Mouse (Mus musculus): ENCODE measurements around the gene Actl7a. TPM values are rescaled to one million over a fixed set of nuclear protein-coding genes. Genes with fewer than 3 reads are reported as not detected.

The Actl7a gene
- polyA plus RNA-seq, 1 experiment = 638 TPM

DNA sequence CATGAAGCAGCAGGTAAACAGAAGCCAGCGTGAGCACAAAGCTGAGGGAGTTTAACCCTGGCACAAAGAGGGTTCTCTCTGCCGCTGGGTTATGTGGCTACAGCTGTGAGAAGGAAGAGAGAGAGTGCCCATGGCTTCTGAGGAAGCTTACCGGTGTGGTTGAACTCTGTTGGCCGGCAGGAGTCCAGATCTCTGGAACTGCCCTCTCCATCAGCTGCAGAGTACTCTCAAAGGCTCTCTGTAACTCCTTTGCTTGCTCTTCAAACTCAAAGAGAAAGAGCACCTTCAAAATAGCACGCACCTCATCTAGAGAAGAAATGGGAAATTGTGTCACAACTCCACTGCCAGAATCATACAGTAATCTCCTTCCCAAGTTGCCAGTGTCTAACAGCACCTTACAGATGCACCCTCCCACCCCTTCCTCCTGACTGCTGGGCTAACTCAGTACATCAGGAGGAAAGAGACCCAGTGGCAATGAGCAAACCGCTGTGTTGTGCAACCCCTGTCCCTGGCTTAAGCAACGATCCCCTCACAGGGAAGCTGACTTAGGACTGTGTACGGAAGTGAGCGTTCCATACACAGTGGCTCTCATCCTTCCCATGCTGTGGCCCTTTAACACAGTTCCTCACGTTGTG, 13.9 kb downstream of the Actl7a start:
- H3K36me3 ChIP-seq (ENCODE audit: control insufficient read depth, insufficient read depth, low read length) = peaks cover 3% of the 10 kb centered on the region; the same call in 1 of the 2 replicates
- no peaks in the 10 kb centered on the region for H3K27me3 ChIP-seq (ENCODE audit: control insufficient read depth, insufficient read depth, low read length)
- no peaks in the 10 kb centered on the region for H3K4me1 ChIP-seq (ENCODE audit: control insufficient read depth, insufficient read depth, low read length)

DNA sequence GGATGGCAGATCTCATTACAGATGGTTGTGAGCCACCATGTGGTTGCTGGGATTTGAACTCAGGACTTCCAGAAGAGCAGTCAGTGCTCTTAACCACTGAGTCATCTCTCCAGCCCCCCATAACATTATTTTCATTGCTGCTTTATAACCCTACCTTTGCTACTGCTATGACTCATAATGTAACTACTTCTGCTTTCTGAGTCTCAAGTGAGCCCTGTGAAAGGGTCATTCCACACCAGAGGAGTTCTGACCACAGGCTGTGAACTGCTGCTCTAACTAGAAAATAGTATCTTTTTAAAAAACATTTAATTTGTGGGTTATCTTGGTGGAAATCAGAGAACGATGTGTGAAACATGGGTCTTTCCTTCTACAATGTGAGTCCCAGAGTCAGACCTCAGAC, 14.5 kb downstream of the Actl7a start:
- Histone ChIP-seq H3K4me3 (ENCODE audit: control insufficient read depth, low read depth, low read length) (no peak overlapping the region), H3K27ac (ENCODE audit: control insufficient read depth, insufficient read depth, low read depth, low read length) (no peak overlapping the region), H3K36me3 (ENCODE audit: control insufficient read depth, insufficient read depth, low read length) (peaks cover 3% of the 10 kb centered on the region; the same call in 1 of the 2 replicates), H3K27me3 (ENCODE audit: control insufficient read depth, insufficient read depth, low read length) (no peaks in the 10 kb centered on the region), H3K4me1 (ENCODE audit: control insufficient read depth, insufficient read depth, low read length) (no peaks in the 10 kb centered on the region)
- no peak for TF ChIP-seq POLR2A (IDR thresholded peaks at IDR 0.05; ENCODE audit: control insufficient read depth, low read depth, low read length)
- TF ChIP-seq CTCF (IDR thresholded peaks at IDR 0.05; ENCODE audit: control insufficient read depth, insufficient read depth, insufficient replicate concordance, low read depth, low read length) = no peak

More for the DNA sequence above, 13.9 kb downstream of the Actl7a start:
- no peak overlapping the region for H3K27ac ChIP-seq (ENCODE audit: control insufficient read depth, insufficient read depth, low read depth, low read length)
- no peak overlapping the region for H3K4me3 ChIP-seq (ENCODE audit: control insufficient read depth, low read depth, low read length)
- TF ChIP-seq CTCF (IDR thresholded peaks at IDR 0.05; ENCODE audit: control insufficient read depth, insufficient read depth, insufficient replicate concordance, low read depth, low read length) (no peak), POLR2A (IDR thresholded peaks at IDR 0.05; ENCODE audit: control insufficient read depth, low read depth, low read length) (no peak)

DNA sequence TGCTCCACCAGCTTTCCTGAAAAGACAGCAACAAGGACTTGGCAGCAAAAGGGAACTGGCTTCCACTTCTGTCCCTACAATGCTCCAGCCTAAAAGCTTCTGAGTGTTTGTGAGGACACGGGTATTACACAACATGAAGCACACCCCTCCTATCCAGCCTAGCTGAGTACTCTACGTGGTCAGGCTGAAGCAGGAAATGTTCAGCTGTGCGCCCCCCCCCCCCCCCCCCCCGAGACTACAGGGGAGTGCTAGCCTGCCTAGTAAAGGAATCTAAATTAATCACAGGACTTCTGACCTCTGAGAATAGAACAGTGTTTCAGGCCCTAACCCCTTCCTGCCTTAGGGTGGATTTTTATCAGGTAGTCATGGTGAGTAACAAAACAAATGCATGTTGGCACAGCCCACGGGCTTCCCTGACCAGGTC, 24.7 kb downstream of the Actl7a start:
- Histone ChIP-seq H3K27ac (ENCODE audit: control insufficient read depth, insufficient read depth, low read depth, low read length) (no peak overlapping the region), H3K36me3 (ENCODE audit: control insufficient read depth, insufficient read depth, low read length) (peaks cover 3% of the 10 kb centered on the region; the same call in 1 of the 2 replicates), H3K27me3 (ENCODE audit: control insufficient read depth, insufficient read depth, low read length) (no peaks in the 10 kb centered on the region), H3K4me3 (ENCODE audit: control insufficient read depth, low read depth, low read length) (no peak overlapping the region), H3K4me1 (ENCODE audit: control insufficient read depth, insufficient read depth, low read length) (no peaks in the 10 kb centered on the region)
- TF ChIP-seq CTCF (IDR thresholded peaks at IDR 0.05; ENCODE audit: control insufficient read depth, insufficient read depth, insufficient replicate concordance, low read depth, low read length) (no peak), POLR2A (IDR thresholded peaks at IDR 0.05; ENCODE audit: control insufficient read depth, low read depth, low read length) (no peak)

DNA sequence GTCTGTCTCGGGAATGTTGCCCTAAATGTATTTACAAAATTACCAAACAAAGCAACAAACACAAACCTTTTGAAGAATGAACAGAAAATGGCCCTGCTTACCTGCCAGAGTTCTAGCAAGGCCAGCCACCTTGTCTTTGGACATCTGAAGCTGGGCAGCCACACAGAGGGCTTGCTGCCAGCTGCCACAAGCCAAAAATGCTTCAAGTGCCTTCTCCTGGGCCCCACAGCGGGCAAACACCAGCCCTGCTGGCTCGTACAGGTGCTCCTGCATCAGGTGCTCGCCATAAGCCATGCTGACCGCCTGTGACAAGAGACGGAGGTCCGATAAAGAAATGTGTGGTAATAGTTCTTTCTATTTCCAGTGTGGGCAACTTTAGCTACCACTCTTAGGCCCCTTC, 25.7 kb downstream of the Actl7a start:
- H3K36me3 ChIP-seq (ENCODE audit: control insufficient read depth, insufficient read depth, low read length) = peaks cover 3% of the 10 kb centered on the region; the same call in 1 of the 2 replicates
- no peaks in the 10 kb centered on the region for H3K4me1 ChIP-seq (ENCODE audit: control insufficient read depth, insufficient read depth, low read length)
- no peak for TF ChIP-seq CTCF (IDR thresholded peaks at IDR 0.05; ENCODE audit: control insufficient read depth, insufficient read depth, insufficient replicate concordance, low read depth, low read length)
- no peak for TF ChIP-seq POLR2A (IDR thresholded peaks at IDR 0.05; ENCODE audit: control insufficient read depth, low read depth, low read length)
- H3K27ac ChIP-seq (ENCODE audit: control insufficient read depth, insufficient read depth, low read depth, low read length) = no peak overlapping the region
- no peaks in the 10 kb centered on the region for H3K27me3 ChIP-seq (ENCODE audit: control insufficient read depth, insufficient read depth, low read length)
- H3K4me3 ChIP-seq (ENCODE audit: control insufficient read depth, low read depth, low read length) = no peak overlapping the region

DNA sequence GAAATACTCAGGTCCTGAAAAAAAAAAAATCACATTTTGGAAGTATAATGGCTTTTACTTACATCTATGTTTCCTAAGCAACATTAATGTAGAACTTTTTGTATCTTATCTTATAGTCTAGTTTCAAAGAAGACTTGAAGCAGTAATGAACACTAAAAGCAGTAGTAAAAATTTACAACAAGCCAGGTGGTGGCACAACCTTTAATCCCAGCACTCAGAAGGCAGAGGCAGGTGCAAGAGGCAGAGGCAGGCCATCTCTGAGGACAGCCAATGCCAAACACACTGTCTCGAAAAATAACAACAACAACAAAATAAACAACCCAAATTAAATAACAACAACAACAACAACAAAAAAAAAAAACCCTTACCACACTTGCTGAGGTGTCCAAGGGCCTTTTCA, 27.9 kb downstream of the Actl7a start:
- Histone ChIP-seq H3K4me1 (ENCODE audit: control insufficient read depth, insufficient read depth, low read length) (no peaks in the 10 kb centered on the region), H3K4me3 (ENCODE audit: control insufficient read depth, low read depth, low read length) (no peak overlapping the region), H3K36me3 (ENCODE audit: control insufficient read depth, insufficient read depth, low read length) (peaks cover 3% of the 10 kb centered on the region), H3K27ac (ENCODE audit: control insufficient read depth, insufficient read depth, low read depth, low read length) (no peak overlapping the region), H3K27me3 (ENCODE audit: control insufficient read depth, insufficient read depth, low read length) (no peaks in the 10 kb centered on the region)
- TF ChIP-seq CTCF (IDR thresholded peaks at IDR 0.05; ENCODE audit: control insufficient read depth, insufficient read depth, insufficient replicate concordance, low read depth, low read length) (no peak), POLR2A (IDR thresholded peaks at IDR 0.05; ENCODE audit: control insufficient read depth, low read depth, low read length) (no peak)

DNA sequence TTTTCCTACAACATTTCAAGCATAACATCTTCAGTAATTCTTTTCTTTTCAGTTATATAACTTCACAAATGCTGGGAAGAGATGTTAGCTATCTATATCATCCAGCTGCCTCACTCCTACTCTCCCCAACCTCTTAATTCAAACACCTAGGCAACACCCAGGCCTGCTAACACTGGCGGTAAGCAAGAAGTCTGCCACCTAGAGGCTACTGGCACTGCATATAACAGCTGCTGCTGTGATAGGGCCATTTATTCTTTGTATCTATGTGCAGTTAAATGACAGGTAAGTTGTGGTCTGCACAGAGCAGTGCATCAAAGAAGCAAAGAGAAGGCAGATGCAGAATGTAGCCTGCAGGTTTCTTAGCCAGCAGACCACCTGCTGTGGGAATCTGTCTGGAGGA, 48.2 kb downstream of the Actl7a start:
- Histone ChIP-seq H3K27me3 (ENCODE audit: control insufficient read depth, insufficient read depth, low read length) (no peaks in the 10 kb centered on the region), H3K4me1 (ENCODE audit: control insufficient read depth, insufficient read depth, low read length) (no peaks in the 10 kb centered on the region), H3K36me3 (ENCODE audit: control insufficient read depth, insufficient read depth, low read length) (peaks cover 5% of the 10 kb centered on the region), H3K27ac (ENCODE audit: control insufficient read depth, insufficient read depth, low read depth, low read length) (no peak overlapping the region), H3K4me3 (ENCODE audit: control insufficient read depth, low read depth, low read length) (no peak overlapping the region)
- TF ChIP-seq CTCF (IDR thresholded peaks at IDR 0.05; ENCODE audit: control insufficient read depth, insufficient read depth, insufficient replicate concordance, low read depth, low read length) (no peak), POLR2A (IDR thresholded peaks at IDR 0.05; ENCODE audit: control insufficient read depth, low read depth, low read length) (no peak)

Other genes starting within 250 kb of the Actl7a start
- gene Gm26657, start 3.3 kb upstream of the Actl7a start, polyA plus RNA-seq (2012; rRNA removed) = 2.4 and 2.8 TPM in 2 replicates
- 1,338 and 1,445 TPM in 2 replicates for gene Actl7b, start 2.0 kb upstream of the Actl7a start, polyA plus RNA-seq (2012; rRNA removed)
- 7.7 and 7.8 TPM in 2 replicates for gene Elp1, start 58.9 kb downstream of the Actl7a start, polyA plus RNA-seq (2012; rRNA removed)
- 13.5 and 14.0 TPM in 2 replicates for gene Fam206a, start 58.9 kb downstream of the Actl7a start, polyA plus RNA-seq (2012; rRNA removed)
- gene Ctnnal1, start 121.8 kb downstream of the Actl7a start, polyA plus RNA-seq (2012; rRNA removed) = 7.0 and 7.3 TPM in 2 replicates
- 3.1 and 3.9 TPM in 2 replicates for gene Tmem245, start 204.0 kb downstream of the Actl7a start, polyA plus RNA-seq (2012; rRNA removed)
- gene Frrs1l, start 247.0 kb downstream of the Actl7a start, polyA plus RNA-seq (2012; rRNA removed) = 0.51 and 0.58 TPM in 2 replicates